Mouse (Mus musculus) thymus, adult 2 months (tissue): ENCODE data around the gene Cdc42ep2. TPM values are rescaled to one million over a fixed set of nuclear protein-coding genes. Genes with fewer than 3 reads are reported as not detected.
A peak's percentile ranks its signal among the peaks of the same experiment; 100 is the strongest.

Experiments used
- DNase-seq: peaks from one replicate; pipeline ENCODE4 v3.0.0; 2021
- H3K27ac ChIP-seq: fragments of 200-500 bp; 2 replicates; pipeline ENCODE4 v1.5.1; 2012; ENCODE audit warnings: low read length, control low read depth; ENCODE audit not compliant: control insufficient read depth, insufficient read depth
- H3K27me3 ChIP-seq: fragments of 200-500 bp; 2 replicates; pipeline ENCODE4 v1.6.1; 2012; ENCODE audit warnings: mild to moderate bottlenecking, low read length, moderate library complexity, mixed read lengths; ENCODE audit not compliant: control insufficient read depth, insufficient read depth
- H3K36me3 ChIP-seq: fragments of 200-500 bp; 2 replicates; pipeline ENCODE4 v1.6.1; 2012; ENCODE audit warnings: mild to moderate bottlenecking, low read length, moderate library complexity; ENCODE audit not compliant: control insufficient read depth, insufficient read depth
- H3K4me1 ChIP-seq: fragments of 200-500 bp; replicated peaks from 2 replicates; pipeline ENCODE4 v1.6.1; 2012; ENCODE audit warnings: low read length; ENCODE audit not compliant: control insufficient read depth, insufficient read depth
- H3K4me3 ChIP-seq: fragments of 200-500 bp; 2 replicates; pipeline ENCODE4 v1.5.1; 2012; ENCODE audit warnings: mild to moderate bottlenecking, low read length, control low read depth, moderate library complexity; ENCODE audit not compliant: control insufficient read depth, insufficient read depth
- CTCF ChIP-seq: fragments of 200-500 bp; IDR thresholded peaks from 2 replicates; pipeline ENCODE4 v1.5.1; 2012; ENCODE audit warnings: mild to moderate bottlenecking, control low read depth, low read length, moderate library complexity, borderline replicate concordance; ENCODE audit not compliant: control insufficient read depth, poor library complexity, insufficient read depth; ENCODE audit errors: extremely low read depth
- POLR2A ChIP-seq: fragments of 200-500 bp; IDR thresholded peaks from 2 replicates; pipeline ENCODE4 v1.6.1; 2012; ENCODE audit warnings: mild to moderate bottlenecking, low read length, control low read depth, moderate library complexity; ENCODE audit not compliant: control insufficient read depth, poor library complexity, insufficient read depth; ENCODE audit errors: extremely low read depth
- WGBS: fragments of 180-500 bp; shearing (Covaris S2); methylation state at CpG from one replicate; pipeline ENCODE4 v1.1.7; 2018; 5-methylcytosine and 5-hydroxymethylcytosine counted together
- polyA plus RNA-seq: library from polyadenylated mRNA; depleted of rRNA; stranded (reverse); fragments of >200 nt; gene quantifications from 2 replicates; pipeline ENCODE4 v1.2.3, GENCODE M21; 2012

The Cdc42ep2 gene
- polyA plus RNA-seq, 1 experiment: 5.8 TPM

- Histone ChIP-seq H3K27ac (no peak overlapping the region), H3K36me3 (no peaks in the 10 kb centered on the region), H3K27me3 (no peaks in the 10 kb centered on the region), H3K4me3 (no peak overlapping the region), H3K4me1 (peaks cover 23% of the 10 kb centered on the region)
- TF ChIP-seq POLR2A: no peak
- no peak for TF ChIP-seq CTCF
- WGBS: 82% methylated on average over 3 of the region's 3 CpGs
- no peak for DNase-seq
Observed at GRCm38 (mm10) chr19:5928546-5928945, 3.9 kb upstream of the Cdc42ep2 start.

- no peak for DNase-seq
- Histone ChIP-seq H3K27ac (no peak overlapping the region), H3K27me3 (no peaks in the 10 kb centered on the region), H3K4me3 (no peak overlapping the region), H3K4me1 (peaks cover 23% of the 10 kb centered on the region), H3K36me3 (no peaks in the 10 kb centered on the region)
- TF ChIP-seq CTCF (no peak), POLR2A (no peak)
- WGBS: 96% methylated on average over 6 of the region's 6 CpGs
Observed at GRCm38 (mm10) chr19:5928104-5928503, 3.5 kb upstream of the Cdc42ep2 start.

GRCm38 (mm10) chr19:5927532-5927931 lies 2.9 kb upstream of the Cdc42ep2 start:
- TF ChIP-seq POLR2A (no peak), CTCF (no peak)
- Histone ChIP-seq H3K4me3 (no peak overlapping the region), H3K4me1 (peaks cover 23% of the 10 kb centered on the region), H3K36me3 (no peaks in the 10 kb centered on the region), H3K27me3 (no peaks in the 10 kb centered on the region), H3K27ac (no peak overlapping the region)
- 85% methylated on average over 8 of the region's 8 CpGs for WGBS
- DNase-seq: no peak

GRCm38 (mm10) chr19:5927026-5927425 lies 2.4 kb upstream of the Cdc42ep2 start:
- Histone ChIP-seq H3K4me1 (peaks cover 23% of the 10 kb centered on the region), H3K36me3 (no peaks in the 10 kb centered on the region), H3K4me3 (no peak overlapping the region), H3K27ac (no peak overlapping the region), H3K27me3 (no peaks in the 10 kb centered on the region)
- no peak for DNase-seq
- no peak for TF ChIP-seq CTCF
- no peak for TF ChIP-seq POLR2A
- WGBS: 88% methylated on average over 11 of the region's 11 CpGs

- DNase-seq: no peak
- no peak for TF ChIP-seq POLR2A
- no peak for TF ChIP-seq CTCF
- no peak overlapping the region for H3K4me3 ChIP-seq
- H3K27ac ChIP-seq: no peak overlapping the region
- H3K4me1 ChIP-seq: peaks cover 20% of the 10 kb centered on the region
- WGBS: 38% methylated on average over 11 of the region's 11 CpGs
- no peaks in the 10 kb centered on the region for H3K27me3 ChIP-seq
- no peaks in the 10 kb centered on the region for H3K36me3 ChIP-seq
Observed at GRCm38 (mm10) chr19:5925311-5925855, 767 bp upstream of the Cdc42ep2 start.

- H3K4me3 ChIP-seq: peak overlapping the region; percentile 53
- no peaks in the 10 kb centered on the region for H3K36me3 ChIP-seq
- no peak overlapping the region for H3K27ac ChIP-seq
- H3K4me1 ChIP-seq: peaks cover 20% of the 10 kb centered on the region
- 0 out of 2 replicates have a peak, but pooled peaks have one; percentile 17 for TF ChIP-seq POLR2A
- TF ChIP-seq CTCF: peak; percentile 88
- under 1% methylated on average over 38 of the region's 38 CpGs for WGBS
- no peaks in the 10 kb centered on the region for H3K27me3 ChIP-seq
- peak; percentile 92 for DNase-seq
Observed at GRCm38 (mm10) chr19:5923990-5924712, 465 bp downstream of the Cdc42ep2 start.
